Mouse (Mus musculus) cerebellum, postnatal 10 days (tissue): ENCODE measurements at regions not wholly inside any gene's neighbourhood (a gene's known extent, or its start where the extent isn't known, plus 50 kb on each side); places are given as distances from the start of the nearest gene placed in this dataset.
A peak's percentile ranks its signal among the peaks of the same experiment; 100 is the strongest.
"Not testable (repeated sequence)": the region's sequence is repeated elsewhere in the genome, so short reads cannot be mapped to it uniquely, and the experiment has no call there.

Experiments
- DNase-seq, 2 experiments: peaks; one replicate each; pipeline ENCODE4 v3.0.0; 2021; ENCODE audit warnings: mixed read lengths in 2 of 2

GRCm38 (mm10) chr3:153144217-153144616 is 162.2 kb upstream of the St6galnac5 start:
- DNase-seq = peak; percentile 81 to 83

GRCm38 (mm10) chr3:153140985-153141384 is 158.9 kb upstream of the St6galnac5 start:
- no peak for DNase-seq

GRCm38 (mm10) chr3:153125335-153125734 is 143.3 kb upstream of the St6galnac5 start:
- DNase-seq = no peak

GRCm38 (mm10) chr3:153121934-153122333 is 139.9 kb upstream of the St6galnac5 start:
- DNase-seq = no peak

- no peak for DNase-seq
Measured at GRCm38 (mm10) chr3:153119142-153119541, 137.1 kb upstream of the St6galnac5 start.

- no peak for DNase-seq
Measured at GRCm38 (mm10) chr3:153118643-153119042, 136.6 kb upstream of the St6galnac5 start.

- peak; percentile 31 to 58 for DNase-seq
Measured at GRCm38 (mm10) chr3:153105591-153105990, 123.5 kb upstream of the St6galnac5 start.

- not testable (repeated sequence) for DNase-seq
Measured at GRCm38 (mm10) chr3:153090572-153090971, 108.5 kb upstream of the St6galnac5 start.

GRCm38 (mm10) chr3:153085096-153085788 is 103.2 kb upstream of the St6galnac5 start:
- peak; percentile 84 to 85 for DNase-seq

- DNase-seq = peak; percentile 90 to 95
Measured at GRCm38 (mm10) chr3:153084226-153085095, 102.4 kb upstream of the St6galnac5 start.

GRCm38 (mm10) chr3:153080371-153080770 is 98.3 kb upstream of the St6galnac5 start:
- no peak for DNase-seq

GRCm38 (mm10) chr3:153077846-153078703 is 96.0 kb upstream of the St6galnac5 start:
- peak; percentile 69 to 72 for DNase-seq

- no peak for DNase-seq
Measured at GRCm38 (mm10) chr3:153072200-153072919, 90.3 kb upstream of the St6galnac5 start.

GRCm38 (mm10) chr3:153071549-153071948 is 89.5 kb upstream of the St6galnac5 start:
- no peak for DNase-seq

- no peak for DNase-seq
Measured at GRCm38 (mm10) chr3:153071123-153071522, 89.1 kb upstream of the St6galnac5 start.

- DNase-seq = no peak
Measured at GRCm38 (mm10) chr3:153065890-153066289, 83.8 kb upstream of the St6galnac5 start.

GRCm38 (mm10) chr3:153053163-153053562 is 71.1 kb upstream of the St6galnac5 start:
- DNase-seq = no peak

GRCm38 (mm10) chr3:153051566-153051965 is 69.5 kb upstream of the St6galnac5 start:
- no peak for DNase-seq

GRCm38 (mm10) chr3:153045328-153045727 is 63.3 kb upstream of the St6galnac5 start:
- DNase-seq = no peak

- DNase-seq = no peak
Measured at GRCm38 (mm10) chr3:153033980-153034379, 51.9 kb upstream of the St6galnac5 start.
